Mouse (Mus musculus) embryonic fibroblast, embryonic 13.5 days (primary cell): ENCODE measurements around the gene Ghdc.

Source experiments
- CTCF ChIP-seq: IDR thresholded peaks from 2 replicates; pipeline ENCODE4 v1.5.1; 2011; ENCODE audit warnings: mild to moderate bottlenecking, control low read depth, low read length, moderate library complexity, borderline replicate concordance; ENCODE audit not compliant: insufficient read depth
- POLR2A ChIP-seq: IDR thresholded peaks from 2 replicates; pipeline ENCODE4 v1.6.1; 2011; ENCODE audit warnings: low read depth, mild to moderate bottlenecking, control low read depth, low read length, moderate library complexity

DNA sequence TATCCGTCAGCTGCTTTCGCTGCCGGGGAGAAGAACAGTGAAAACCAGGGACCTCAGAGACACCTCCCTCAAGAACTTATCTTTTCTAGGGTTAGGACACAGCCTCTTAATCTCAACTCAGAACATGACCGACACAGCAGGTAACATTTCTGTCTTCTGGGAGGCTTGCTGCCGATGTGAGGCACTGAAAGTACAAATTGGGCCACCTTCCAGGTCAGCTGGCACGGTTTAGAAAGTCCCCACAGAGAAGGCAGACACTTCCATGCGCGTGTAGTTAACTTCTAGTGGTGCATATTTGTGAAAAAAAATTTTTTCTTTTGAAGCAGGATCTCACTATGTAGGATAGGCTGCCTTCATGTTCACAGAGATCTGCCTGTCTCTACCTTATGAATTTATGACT is 13.5 kb upstream of the Ghdc start:
- TF ChIP-seq CTCF (no peak), POLR2A (no peak)
